Mouse (Mus musculus) brain, embryonic 14.5 days (tissue): ENCODE results near the gene Ccr9.

Experiments used
- CTCF ChIP-seq: fragments of 200-500 bp; IDR thresholded peaks from 2 replicates; pipeline ENCODE4 v1.5.1; 2012; ENCODE audit warnings: inconsistent platforms, mild to moderate bottlenecking, moderate library complexity, borderline replicate concordance; ENCODE audit not compliant: insufficient read depth, insufficient read length; ENCODE audit errors: extremely low read depth
- POLR2A ChIP-seq: fragments of 200-500 bp; IDR thresholded peaks from 2 replicates; pipeline ENCODE4 v1.6.1; 2012; ENCODE audit warnings: mild to moderate bottlenecking, inconsistent platforms, borderline replicate concordance; ENCODE audit not compliant: poor library complexity, insufficient read depth, insufficient read length, severe bottlenecking; ENCODE audit errors: extremely low read depth

- TF ChIP-seq CTCF (no peak), POLR2A (no peak)
These were observed 80.4 kb downstream of the Ccr9 start for GRCm38 (mm10) chr9:123758645-123759044.
